Mouse (Mus musculus) urinary bladder, postnatal 25 days (tissue): Measurements from ENCODE around the gene Herc6.
A peak's percentile ranks its signal among the peaks of the same experiment; 100 is the strongest.
"Not testable (repeated sequence)": the region's sequence is repeated elsewhere in the genome, so short reads cannot be mapped to it uniquely, and the experiment has no call there.

Experiments used
- DNase-seq: peaks from one replicate; pipeline ENCODE4 v3.0.0; 2022; ENCODE audit warnings: low spot score

The Herc6 gene

GRCm38 (mm10) chr6:57580881-57581548, at the start of gene Herc6:
Gene Herc6 (plus strand): TSS chr6:57581000.
- DNase-seq: peak; percentile 44

DNA sequence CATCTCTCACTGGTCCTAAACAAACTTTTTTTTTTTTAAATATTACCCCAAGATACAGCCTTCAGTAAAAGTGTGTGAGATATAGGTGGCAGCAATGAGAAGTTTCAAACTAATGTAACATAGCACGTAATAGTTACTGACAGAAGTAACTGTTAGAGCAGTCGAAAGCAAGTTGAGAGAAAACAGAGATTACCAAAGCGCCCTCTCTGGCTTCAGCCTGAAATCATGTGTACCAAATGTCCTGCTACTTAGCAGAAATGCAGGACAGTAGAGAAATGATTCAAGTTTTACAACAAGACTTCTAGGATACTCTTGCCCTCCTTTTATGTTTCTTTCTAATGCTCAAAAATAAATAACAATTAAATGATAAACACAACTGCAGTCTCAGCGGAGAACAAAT, 49.8 kb upstream of the Herc6 start:
- no peak for DNase-seq

DNA sequence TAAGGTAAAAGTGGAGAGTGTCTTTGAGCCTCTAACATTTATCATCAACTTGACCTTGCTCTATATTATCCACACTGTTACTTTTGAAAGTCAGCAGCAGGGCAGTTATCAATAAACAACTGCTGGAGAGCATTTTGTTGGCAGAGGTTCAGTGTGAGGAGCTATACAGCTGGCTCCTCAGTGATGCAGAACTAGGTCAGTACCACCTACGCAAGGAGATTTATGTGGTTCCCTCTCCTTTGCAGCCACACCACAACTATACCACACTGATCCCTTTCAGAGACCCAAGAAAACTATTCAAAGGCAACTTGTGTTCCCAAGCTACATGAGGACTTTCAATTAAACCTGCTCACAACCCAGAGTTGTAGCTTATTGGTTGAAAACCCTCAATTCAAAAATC, 49.4 kb upstream of the Herc6 start:
- no peak for DNase-seq

- DNase-seq: no peak
These were observed 48.8 kb upstream of the Herc6 start for GRCm38 (mm10) chr6:57532022-57532421.

GRCm38 (mm10) chr6:57533410-57533809, 47.4 kb upstream of the Herc6 start:
- no peak for DNase-seq

DNA sequence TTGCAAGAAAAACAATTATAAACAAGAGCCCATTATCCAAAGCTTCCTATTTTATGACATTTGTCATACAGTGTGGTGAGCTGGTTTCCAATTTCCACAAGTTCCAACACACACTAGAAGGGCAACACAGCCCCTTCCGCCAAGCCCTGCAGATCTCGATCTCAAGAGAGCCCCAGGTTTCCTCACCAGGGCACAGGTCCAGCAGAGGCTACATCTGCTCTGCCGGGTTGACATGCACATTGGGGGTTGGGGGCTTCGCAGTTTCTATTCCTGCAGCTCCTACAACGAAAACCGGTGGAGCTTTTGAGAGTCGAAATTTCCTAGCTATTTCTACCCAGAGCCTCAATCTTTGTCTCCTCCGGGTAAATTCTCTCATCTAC, 46.6 kb upstream of the Herc6 start:
- peak; percentile 20 for DNase-seq

DNA sequence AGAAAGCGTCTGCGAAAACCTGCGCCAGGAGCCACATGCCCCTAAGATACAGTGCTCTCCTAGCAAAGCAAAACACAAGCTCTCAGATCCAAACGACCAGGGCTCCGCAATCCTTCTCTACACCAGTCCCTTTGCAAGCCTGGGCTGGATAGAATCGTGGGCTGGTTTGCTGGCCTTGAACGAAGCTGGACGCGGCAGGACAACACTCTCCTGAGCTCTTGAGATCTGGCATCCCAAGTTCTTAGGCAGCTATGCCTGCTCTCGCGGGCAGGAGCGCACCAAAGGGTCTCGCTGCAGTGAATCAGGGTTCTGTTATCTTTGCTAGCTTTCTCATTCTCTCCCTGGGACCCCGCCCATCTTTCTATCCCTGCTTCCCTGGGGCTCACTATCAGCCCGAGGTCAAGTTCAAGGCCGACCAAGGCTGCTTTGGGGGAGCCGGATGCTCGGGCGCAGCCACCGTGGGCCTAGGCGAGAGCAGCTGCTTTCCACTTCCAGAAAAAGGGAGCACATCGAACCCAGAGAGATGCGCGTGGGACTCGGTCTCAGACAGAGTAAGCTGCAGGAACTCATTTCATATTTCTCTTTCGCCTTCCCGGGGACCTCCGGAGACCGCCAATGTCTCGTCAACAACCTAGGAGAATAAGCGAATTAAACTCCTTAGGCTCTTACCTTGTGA, 46.1 kb upstream of the Herc6 start:
- peak; percentile 19 for DNase-seq

DNA sequence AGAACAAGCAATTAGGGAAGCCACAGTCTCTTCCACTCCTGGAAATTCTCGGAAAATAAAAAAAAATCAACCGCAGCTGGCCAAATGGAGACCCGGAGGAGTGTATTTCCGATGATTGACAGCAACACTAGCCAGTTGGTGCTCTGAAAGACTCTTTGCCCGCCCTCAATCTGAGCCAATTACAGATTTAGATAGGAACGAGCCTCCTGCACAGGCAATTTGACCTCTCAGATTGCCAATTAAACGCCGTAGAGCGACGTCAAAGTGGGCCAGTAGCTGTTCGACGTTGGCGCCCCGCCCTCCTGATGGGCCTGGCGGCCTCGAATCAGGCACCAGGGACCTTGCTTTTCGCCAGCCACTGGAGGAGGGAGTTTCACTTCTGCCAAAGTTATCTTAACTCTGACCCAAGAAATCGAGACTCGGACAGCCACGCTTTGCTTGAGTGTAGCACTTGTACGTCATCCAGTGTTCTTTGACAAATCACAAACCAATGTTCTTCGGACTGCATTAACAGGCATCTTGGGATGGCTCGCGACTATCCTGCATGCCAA, 45.3 kb upstream of the Herc6 start, which contains the start of gene Ppm1k:
Ppm1k (minus strand) TSS at position 83 of the 551 bp plus-strand sequence.
- DNase-seq: peak; percentile 94

DNA sequence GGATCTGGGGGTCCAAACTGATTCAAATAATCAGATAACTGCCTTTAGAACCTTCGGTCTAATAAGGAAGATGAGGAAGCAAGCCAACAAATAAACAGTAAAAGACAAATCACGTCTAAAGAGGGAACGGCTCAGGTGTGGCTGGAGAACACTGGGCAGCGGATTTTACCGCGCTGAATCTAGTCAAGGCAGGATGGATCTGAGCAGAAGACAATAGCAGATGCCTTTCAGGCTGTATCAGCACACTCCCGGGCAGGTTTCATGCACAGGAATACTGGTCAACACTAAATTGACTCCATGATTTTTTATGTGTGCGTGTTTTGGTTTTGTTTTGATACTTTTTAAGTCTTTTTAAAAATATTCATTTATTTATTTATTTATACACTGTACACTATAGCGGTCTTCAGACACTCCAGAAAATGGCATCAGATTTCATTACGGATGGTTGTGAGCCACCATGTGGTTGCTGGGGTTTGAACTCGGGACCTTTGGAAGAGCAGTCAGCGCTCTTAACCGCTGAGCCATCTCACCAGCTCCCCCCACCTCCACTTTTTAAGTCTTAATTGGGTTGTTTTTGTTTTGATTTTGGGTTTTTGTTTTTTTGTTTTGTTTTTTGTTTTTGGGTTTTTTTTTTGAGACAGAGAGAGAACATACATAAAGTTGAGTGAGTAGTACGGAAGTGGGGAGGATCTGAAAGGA, 44.7 kb upstream of the Herc6 start:
- DNase-seq: peak; percentile 21

GRCm38 (mm10) chr6:57537887-57538286, 42.9 kb upstream of the Herc6 start:
- DNase-seq: no peak

DNA sequence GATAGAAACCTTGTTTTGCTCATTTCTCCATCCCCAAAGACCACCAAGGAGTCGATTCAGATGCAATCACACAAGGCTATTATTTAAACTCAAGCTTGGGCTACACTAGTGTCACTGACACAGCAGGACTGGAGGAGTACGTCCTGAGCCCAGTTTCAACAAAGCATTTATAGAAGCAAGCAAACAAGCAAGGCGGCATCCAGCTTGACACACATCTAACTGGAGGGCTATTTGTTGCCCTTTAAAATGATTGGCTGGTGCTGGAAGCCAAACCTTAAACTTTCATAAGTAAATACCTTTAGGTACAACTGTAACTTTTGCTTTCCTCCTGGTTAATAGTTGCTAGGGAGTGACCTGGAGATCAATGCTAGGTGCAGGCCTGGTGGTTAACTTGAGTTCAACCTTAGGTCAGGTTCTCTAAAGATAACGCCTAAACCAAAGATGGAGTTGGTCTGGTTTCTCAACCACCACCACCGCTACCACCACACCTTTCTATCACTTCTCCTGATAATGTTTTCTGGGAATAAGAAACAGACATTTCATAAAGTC, 39.8 kb upstream of the Herc6 start:
- no peak for DNase-seq

DNA sequence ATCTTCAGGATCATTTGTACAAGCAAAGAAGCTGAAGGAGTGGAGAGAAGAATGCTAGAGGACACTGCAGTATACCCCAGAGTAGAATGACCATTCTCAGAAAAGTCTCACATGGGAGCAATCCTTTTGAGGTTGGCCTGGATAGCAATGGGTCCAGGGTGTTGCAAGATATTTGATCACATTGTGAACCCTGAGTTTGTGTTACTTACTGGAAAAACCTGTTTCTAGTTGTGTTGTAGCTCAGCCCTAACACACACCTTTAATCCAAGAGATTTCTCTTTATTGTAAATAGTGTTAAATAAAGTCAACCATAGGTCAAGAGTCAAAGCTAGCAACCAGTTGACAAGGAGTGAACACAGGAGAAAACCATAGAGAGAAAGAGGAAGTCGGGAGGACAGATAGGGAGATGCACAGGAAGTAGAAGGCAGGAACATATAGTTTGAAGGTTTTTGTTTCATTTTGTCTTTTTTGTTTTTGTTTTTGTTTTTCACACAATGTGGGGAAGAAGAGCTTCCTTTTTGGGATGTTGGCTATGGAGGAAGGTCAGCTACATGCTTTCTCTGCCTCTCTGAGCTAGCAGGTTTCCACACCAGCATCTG, 39.0 kb upstream of the Herc6 start:
- no peak for DNase-seq

DNA sequence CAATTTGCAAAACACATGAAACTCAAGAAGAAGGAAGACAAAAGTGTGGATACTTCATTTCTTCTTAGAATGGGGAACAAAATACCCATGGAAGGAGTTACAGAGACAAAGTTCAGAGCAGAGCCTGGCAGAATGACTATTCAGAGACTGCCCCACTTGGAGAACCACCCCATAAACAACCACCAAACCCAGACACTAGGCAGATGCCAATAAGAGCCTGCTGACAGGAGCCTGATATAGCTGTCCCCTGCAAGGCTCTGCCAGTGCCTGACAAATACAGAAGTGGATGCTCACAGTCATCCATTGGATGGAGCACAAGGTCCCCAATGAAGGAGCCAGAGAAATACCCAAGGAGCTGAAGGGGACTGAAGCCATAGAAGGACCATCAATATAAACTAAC, 37.2 kb upstream of the Herc6 start:
- DNase-seq: not testable (repeated sequence)

GRCm38 (mm10) chr6:57544866-57545265, 35.9 kb upstream of the Herc6 start:
- no peak for DNase-seq

- no peak for DNase-seq
These were observed 29.5 kb upstream of the Herc6 start for GRCm38 (mm10) chr6:57551211-57551796.

DNA sequence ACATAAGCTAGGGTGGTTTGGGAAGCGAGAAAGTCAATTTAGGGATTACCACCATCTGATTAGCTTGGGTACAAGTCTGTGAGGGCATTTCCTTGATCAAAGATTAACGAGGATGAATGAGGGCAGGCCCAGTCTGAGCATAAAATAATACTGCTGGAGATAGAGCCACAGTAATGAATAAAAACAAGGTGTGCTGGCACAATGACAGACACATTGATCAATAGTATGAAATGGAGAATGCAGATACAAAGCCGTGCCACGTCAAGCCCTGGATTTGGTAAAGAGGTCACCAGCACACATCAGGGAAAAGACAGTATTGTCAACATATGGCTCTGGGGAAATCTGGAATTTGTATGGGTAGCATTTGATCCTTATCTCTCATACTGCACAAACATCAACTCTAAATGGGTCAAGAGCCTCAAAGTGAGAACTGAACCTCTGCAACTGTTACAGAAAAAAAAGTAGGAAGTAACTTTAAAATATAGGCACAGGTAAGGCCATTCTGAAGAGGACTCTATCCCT, 22.9 kb upstream of the Herc6 start:
- DNase-seq: no peak

DNA sequence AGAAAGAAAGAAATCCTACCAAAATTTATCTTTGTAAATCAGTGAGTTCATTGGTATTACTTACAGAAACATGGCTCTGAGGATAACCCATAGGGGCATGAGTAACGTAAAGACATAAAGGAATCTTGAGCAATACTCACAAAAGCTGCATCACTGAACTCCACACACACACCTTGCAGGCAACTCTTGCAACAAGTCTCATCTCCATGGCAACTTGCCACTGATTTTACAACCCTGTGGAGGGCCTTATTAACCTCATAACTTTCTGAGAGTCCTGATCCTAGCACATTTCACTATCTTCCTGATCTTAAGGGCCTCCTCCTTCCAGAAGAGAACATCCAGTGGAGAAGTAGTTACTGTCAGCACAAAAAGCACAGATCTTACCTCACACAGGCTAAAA, 17.3 kb upstream of the Herc6 start:
- DNase-seq: no peak

GRCm38 (mm10) chr6:57565452-57565851, 15.3 kb upstream of the Herc6 start:
- no peak for DNase-seq

DNA sequence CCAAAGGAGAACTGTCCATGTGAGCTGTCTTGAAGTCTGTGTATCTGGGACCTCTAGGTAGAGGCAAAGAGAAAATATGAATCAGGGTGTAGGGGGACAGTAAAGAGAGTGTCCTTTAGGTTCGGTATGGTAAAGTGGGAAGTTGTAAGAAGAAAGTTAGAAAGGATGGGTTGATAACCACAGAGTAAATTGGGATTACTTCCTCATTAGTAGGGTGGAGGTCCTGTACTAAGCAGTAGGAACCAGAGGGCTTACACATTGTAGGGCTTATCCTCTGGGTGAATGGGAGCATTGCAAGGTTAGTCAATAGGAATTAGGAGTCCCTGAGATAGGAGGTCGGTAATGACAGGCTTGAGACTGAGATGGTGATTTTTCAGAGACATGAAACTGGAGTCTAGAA, 13.2 kb upstream of the Herc6 start:
- DNase-seq: no peak

DNA sequence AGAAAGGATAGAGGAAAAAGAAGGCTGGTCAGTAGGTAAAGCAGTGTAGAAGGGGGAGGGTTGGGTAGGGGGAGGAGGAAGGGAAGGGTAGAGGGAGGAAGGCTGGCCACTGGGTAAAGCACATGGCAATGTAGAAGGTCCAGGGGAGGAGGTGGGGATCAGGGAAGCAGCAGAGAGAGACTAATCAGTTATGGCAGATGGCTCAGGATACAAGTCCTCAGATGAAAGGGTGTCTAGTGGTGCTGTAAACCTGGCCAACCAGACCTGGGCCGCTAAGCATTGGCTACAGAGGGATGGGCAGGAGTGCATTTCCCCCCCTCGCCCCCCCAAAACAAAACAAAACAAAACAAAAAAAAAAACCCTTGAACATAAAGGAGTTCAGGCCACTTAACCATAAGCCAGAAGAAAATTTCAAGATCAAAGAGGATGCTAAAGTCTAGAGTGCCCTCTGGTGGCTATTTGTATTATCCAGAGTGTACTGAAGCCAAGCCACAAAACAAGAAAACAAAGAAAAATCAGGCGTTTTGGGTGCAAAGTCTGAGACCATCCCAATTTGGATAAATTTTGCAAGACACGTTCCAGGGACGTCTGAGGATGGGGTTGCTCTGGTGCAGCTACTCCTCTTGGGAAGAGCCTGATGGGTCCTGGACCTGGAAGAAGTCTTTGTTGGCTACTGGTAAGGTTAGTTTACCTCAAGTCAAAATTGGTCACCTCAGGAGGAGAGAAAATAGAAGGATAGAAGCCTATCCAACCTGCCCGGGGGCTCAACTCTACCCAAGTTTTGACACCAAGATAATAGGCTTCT, 10.4 kb upstream of the Herc6 start:
- DNase-seq: peak; percentile 32

DNA sequence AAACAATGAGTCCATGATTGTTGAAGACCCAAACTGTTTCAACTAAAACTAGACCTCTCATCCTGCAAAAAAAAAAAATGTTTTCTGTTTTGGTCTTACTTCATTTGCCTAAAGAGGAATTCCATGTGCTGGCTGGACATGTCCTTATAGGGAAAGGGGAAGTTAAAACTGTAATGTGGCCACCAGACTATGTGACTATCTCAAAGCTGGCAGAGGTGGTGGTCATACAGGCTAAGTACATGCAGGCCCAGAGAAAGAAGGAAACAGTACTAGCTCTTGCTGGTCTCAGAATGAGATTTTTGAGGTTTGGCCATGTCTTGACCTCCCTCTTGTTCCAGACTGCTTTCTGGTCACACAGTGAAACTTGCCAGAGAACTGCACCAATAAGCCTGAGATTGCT, 9.2 kb upstream of the Herc6 start:
- no peak for DNase-seq
